Mouse (Mus musculus): ENCODE data around the gene Ppfia3. TPM values are rescaled to one million over a fixed set of nuclear protein-coding genes. Genes with fewer than 3 reads are reported as not detected.

Ppfia3 gene
- total and polyA plus RNA-seq, 3 experiments: 0.11 to 0.26 (median 0.14) TPM

DNA sequence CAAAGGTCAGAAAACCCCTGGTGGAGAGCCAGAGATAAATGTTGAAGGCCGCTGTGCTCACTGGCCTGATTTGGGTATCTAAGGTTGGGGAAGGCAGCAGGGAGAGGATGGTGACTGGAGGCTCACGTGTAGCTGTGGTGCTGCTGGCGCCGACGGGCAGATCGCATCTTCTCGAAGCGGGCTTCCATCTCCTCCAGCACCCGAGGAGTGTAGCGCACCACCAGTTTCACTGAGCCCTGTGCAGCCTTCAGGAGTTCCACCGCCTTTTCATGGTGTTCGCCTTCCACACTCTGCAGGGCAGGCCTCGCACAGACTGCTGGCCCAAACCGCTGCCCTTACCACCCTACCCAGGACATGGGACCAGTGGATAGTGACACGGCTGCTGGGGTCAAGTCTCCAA, 1.4 kb upstream of the Ppfia3 start:
- no peak overlapping the region for H3K9ac ChIP-seq (ENCODE audit: low read depth, low read length)

DNA sequence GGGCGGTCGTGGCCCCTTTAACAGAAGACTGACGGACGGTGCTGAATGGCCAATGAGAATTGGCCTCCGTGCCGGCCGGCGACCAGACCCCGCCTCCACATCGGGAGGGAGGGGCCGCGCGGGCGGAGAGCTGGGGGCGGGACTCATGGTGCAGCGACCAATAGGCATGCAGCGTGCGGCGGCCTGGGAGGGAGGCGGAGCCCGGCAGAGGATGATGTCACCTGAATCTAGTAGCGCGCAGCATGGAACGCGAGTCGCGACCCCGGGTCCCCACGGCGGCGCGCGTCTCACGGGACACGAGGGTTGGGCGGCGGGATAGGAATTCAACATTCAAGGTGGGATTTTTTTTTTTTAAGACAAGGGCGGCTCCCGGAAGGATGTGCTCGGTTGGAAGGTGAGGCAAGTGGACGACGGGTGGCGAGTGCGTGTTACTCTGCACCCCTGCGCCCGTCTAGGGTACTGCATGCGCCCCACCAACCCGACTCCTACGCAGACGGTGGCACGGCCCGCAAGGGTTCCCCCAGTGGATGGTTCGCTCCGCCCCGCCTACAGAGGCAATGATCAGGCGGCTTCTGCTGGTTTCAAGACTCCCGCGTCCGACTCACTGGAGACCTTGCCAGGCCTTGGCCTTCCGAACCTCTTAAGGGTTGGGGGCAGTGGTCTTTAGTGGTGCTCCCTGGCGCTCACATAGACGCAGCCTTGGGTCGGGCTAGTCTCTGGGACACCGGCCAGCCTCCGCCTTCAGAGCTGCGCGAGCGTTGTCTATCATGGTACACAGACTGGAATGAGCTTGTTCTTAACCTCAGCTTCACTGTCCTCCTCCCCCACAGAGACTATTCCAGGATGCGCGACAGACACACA, 431 bp upstream of the Ppfia3 start:
- peak overlapping the region; percentile 51 for H3K9ac ChIP-seq (ENCODE audit: low read depth, low read length)
- H3K36me3 ChIP-seq (ENCODE audit: control insufficient read depth, insufficient read depth, low read length): no peaks in the 10 kb centered on the region
- peaks cover 4% of the 10 kb centered on the region; the same call in 1 of the 2 replicates for H3K27me3 ChIP-seq (ENCODE audit: control insufficient read depth, insufficient read depth, low read length)
- TF ChIP-seq CTCF (IDR thresholded peaks at IDR 0.05) (peak; percentile 92), POLR2A (IDR thresholded peaks at IDR 0.05; ENCODE audit: insufficient read depth, low read depth, low read length) (no peak), EP300 (IDR thresholded peaks at IDR 0.05; ENCODE audit: insufficient read depth, low read depth, low read length) (no peak)
- under 1% methylated on average over 70 of the region's 70 CpGs for WGBS
- H3K79me2 ChIP-seq (replicated peaks; ENCODE audit: control insufficient read depth, insufficient read depth, low read length): no peaks in the 10 kb centered on the region
- peak overlapping the region; percentile 66 for H3K4me3 ChIP-seq
- intact Hi-C loops (cut with DNase I): loop anchor here (10.0 kb wide), 1 partner anchor 62 kb away; no protein-coding TSS in a partner anchor
- peaks cover 1% of the 10 kb centered on the region; the same call in 1 of the 2 replicates for H3K4me1 ChIP-seq (ENCODE audit: control insufficient read depth, insufficient read depth, low read length)
- H3K27ac ChIP-seq: peak overlapping the region; percentile 37
- peak; percentile 97 to 99 for DNase-seq

More for the DNA sequence above, 1.4 kb upstream of the Ppfia3 start:
- no peak overlapping the region for H3K4me3 ChIP-seq
- no peak overlapping the region for H3K27ac ChIP-seq
- H3K36me3 ChIP-seq (ENCODE audit: control insufficient read depth, insufficient read depth, low read length): no peaks in the 10 kb centered on the region
- no peak for DNase-seq
- H3K4me1 ChIP-seq (ENCODE audit: control insufficient read depth, insufficient read depth, low read length): peaks cover 1% of the 10 kb centered on the region; the same call in 1 of the 2 replicates
- H3K27me3 ChIP-seq (ENCODE audit: control insufficient read depth, insufficient read depth, low read length): no peaks in the 10 kb centered on the region; the same call in 1 of the 2 replicates
- intact Hi-C loops (cut with DNase I): loop anchor here (2.0 to 10.0 kb wide), 2 partner anchors 33 to 63 kb away; partner anchors contain the start of gene Hrc
- TF ChIP-seq POLR2A (IDR thresholded peaks at IDR 0.05; ENCODE audit: insufficient read depth, low read depth, low read length) (no peak), CTCF (IDR thresholded peaks at IDR 0.05) (no peak), EP300 (IDR thresholded peaks at IDR 0.05; ENCODE audit: insufficient read depth, low read depth, low read length) (no peak)
- H3K79me2 ChIP-seq (replicated peaks; ENCODE audit: control insufficient read depth, insufficient read depth, low read length): no peaks in the 10 kb centered on the region
- 92% methylated on average over 15 of the region's 15 CpGs for WGBS

DNA sequence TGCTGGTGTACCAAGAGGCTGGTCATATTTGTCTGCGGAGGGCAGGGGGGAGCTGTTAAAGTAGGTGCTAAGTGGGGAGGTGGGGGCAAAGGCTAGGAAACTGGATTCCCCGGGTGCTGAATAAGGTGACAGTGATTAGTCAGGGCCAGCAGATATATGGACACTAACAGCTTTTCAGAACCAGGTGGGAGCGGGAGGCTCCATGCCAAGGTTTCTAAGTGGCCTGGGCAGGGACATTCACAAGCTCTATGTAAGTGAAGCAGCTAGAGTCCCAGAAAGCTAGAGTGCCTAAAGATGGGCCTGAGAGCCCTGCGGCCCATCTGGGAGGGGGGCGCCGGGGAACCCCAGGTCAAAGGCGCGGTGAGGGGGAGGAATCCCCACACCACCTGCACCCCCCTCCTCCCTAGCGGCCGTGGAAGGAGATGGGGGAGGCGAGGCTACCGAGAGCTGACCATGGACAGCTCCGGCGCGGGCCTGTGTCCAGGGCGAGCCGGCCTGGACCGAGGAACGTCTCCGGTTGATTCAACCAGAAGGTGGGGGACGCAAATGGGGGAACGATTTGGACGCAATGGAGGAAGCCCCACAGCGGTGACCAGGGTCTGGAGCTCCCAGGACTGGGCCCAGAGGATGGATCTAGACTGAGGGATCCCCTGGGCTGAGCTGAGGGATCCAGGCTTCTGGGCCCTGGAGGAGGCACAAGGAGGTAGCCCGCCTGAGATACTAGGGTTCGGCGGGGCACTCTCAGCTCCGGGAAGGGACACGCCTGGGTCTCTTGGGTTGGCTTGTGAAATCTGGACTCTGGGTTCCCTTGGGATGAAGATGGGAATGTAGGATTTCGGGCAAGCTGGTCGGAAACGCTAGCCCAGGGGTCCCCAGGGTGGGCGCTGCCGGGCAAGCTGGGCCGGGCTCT, 822 bp downstream of the Ppfia3 start:
- WGBS: 4% methylated on average over 35 of the region's 35 CpGs
- H3K27ac ChIP-seq: no peak overlapping the region
- H3K9ac ChIP-seq (ENCODE audit: low read depth, low read length): peak overlapping the region; percentile 27; the same call in 1 of the 2 replicates
- H3K36me3 ChIP-seq (ENCODE audit: control insufficient read depth, insufficient read depth, low read length): no peaks in the 10 kb centered on the region
- peaks cover 1% of the 10 kb centered on the region; the same call in 1 of the 2 replicates for H3K4me1 ChIP-seq (ENCODE audit: control insufficient read depth, insufficient read depth, low read length)
- intact Hi-C loops (cut with DNase I): loop anchor here (10.0 kb wide), 1 partner anchor 61 kb away; no protein-coding TSS in a partner anchor
- DNase-seq: peak; percentile 53 to 71
- peaks cover 5% of the 10 kb centered on the region; the same call in 1 of the 2 replicates for H3K27me3 ChIP-seq (ENCODE audit: control insufficient read depth, insufficient read depth, low read length)
- TF ChIP-seq CTCF (IDR thresholded peaks at IDR 0.05) (peak; percentile 35), EP300 (IDR thresholded peaks at IDR 0.05; ENCODE audit: insufficient read depth, low read depth, low read length) (no peak), POLR2A (IDR thresholded peaks at IDR 0.05; ENCODE audit: insufficient read depth, low read depth, low read length) (no peak)
- H3K79me2 ChIP-seq (replicated peaks; ENCODE audit: control insufficient read depth, insufficient read depth, low read length): no peaks in the 10 kb centered on the region
- H3K4me3 ChIP-seq: peak overlapping the region; percentile 66

DNA sequence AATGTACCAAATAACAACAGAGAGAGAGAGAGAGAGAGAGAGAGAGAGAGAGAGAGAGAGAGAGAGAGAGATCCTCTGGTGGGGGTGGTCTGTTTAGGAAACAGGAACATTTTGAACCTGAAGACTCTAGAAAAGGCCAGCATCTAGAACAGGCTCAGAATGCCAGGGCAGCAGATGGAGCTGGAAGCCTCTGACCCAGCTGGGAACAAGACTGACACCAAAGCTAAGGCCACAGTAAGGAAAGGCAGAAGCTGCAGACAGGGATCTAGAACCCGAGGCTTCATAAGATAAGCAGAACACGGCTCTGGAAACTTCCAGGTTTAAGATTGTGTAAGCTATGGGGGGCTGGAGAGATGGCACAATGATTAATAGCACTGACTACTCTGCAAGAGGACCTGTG, 2.8 kb downstream of the Ppfia3 start:
- H3K27me3 ChIP-seq (ENCODE audit: control insufficient read depth, insufficient read depth, low read length): peaks cover 5% of the 10 kb centered on the region; the same call in 1 of the 2 replicates
- no peaks in the 10 kb centered on the region for H3K79me2 ChIP-seq (replicated peaks; ENCODE audit: control insufficient read depth, insufficient read depth, low read length)
- no peak overlapping the region for H3K9ac ChIP-seq (ENCODE audit: low read depth, low read length)
- DNase-seq: no peak
- intact Hi-C loops (cut with DNase I): loop anchor here (10.0 kb wide), 1 partner anchor 59 kb away; no protein-coding TSS in a partner anchor
- H3K4me3 ChIP-seq: no peak overlapping the region
- H3K4me1 ChIP-seq (ENCODE audit: control insufficient read depth, insufficient read depth, low read length): no peaks in the 10 kb centered on the region
- no peak overlapping the region for H3K27ac ChIP-seq
- TF ChIP-seq POLR2A (IDR thresholded peaks at IDR 0.05; ENCODE audit: insufficient read depth, low read depth, low read length): no peak
- TF ChIP-seq CTCF (IDR thresholded peaks at IDR 0.05): no peak
- TF ChIP-seq EP300 (IDR thresholded peaks at IDR 0.05; ENCODE audit: insufficient read depth, low read depth, low read length): no peak
- no peaks in the 10 kb centered on the region for H3K36me3 ChIP-seq (ENCODE audit: control insufficient read depth, insufficient read depth, low read length)
- WGBS: 55% methylated on average over 2 of the region's 2 CpGs

DNA sequence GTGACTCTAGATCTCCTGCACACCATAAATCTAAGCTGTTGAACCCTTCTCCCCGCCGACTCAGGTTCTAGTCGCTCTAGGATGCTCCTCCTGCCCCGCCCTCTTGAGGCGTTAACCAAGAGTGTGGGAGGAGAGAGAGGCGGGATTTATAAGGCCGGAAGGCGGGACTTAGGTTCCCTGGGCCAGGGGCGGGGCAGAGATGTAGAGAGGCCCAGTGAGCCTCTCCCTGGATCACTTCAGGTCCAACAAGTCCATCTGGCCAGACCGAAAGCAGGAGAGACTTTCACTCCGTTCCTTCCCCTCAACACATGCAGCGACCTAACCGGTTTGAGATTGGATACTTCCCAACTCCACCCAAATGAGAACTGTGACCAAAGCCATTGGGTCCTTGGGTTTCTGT, 4.0 kb downstream of the Ppfia3 start:
- 8% methylated on average over 13 of the region's 13 CpGs for WGBS
- intact Hi-C loops (cut with DNase I): loop anchor here (10.0 kb wide), 1 partner anchor 58 kb away; no protein-coding TSS in a partner anchor
- Histone ChIP-seq H3K9ac (ENCODE audit: low read depth, low read length) (no peak overlapping the region), H3K4me3 (no peak overlapping the region), H3K79me2 (replicated peaks; ENCODE audit: control insufficient read depth, insufficient read depth, low read length) (no peaks in the 10 kb centered on the region), H3K4me1 (ENCODE audit: control insufficient read depth, insufficient read depth, low read length) (no peaks in the 10 kb centered on the region), H3K36me3 (ENCODE audit: control insufficient read depth, insufficient read depth, low read length) (no peaks in the 10 kb centered on the region), H3K27me3 (ENCODE audit: control insufficient read depth, insufficient read depth, low read length) (peaks cover 5% of the 10 kb centered on the region; the same call in 1 of the 2 replicates), H3K27ac (no peak overlapping the region)
- no peak for DNase-seq
- TF ChIP-seq POLR2A (IDR thresholded peaks at IDR 0.05; ENCODE audit: insufficient read depth, low read depth, low read length): no peak
- TF ChIP-seq EP300 (IDR thresholded peaks at IDR 0.05; ENCODE audit: insufficient read depth, low read depth, low read length): no peak
- TF ChIP-seq CTCF (IDR thresholded peaks at IDR 0.05): no peak
